Mouse (Mus musculus) naive thymus-derived CD4-positive, alpha-beta T cell, adult 5 months (primary cell): Measurements from ENCODE around the gene Tm9sf2. TPM values are rescaled to one million over a fixed set of nuclear protein-coding genes. Genes with fewer than 3 reads are reported as not detected.

Source experiments
- polyA plus RNA-seq: library from polyadenylated mRNA; unstranded; fragments of 100-300 nt; shearing (Covaris generic); gene quantifications from one replicate; pipeline ENCODE4 v1.2.1, GENCODE M21; 2017

Tm9sf2 gene
- polyA plus RNA-seq = 143 TPM

DNA sequence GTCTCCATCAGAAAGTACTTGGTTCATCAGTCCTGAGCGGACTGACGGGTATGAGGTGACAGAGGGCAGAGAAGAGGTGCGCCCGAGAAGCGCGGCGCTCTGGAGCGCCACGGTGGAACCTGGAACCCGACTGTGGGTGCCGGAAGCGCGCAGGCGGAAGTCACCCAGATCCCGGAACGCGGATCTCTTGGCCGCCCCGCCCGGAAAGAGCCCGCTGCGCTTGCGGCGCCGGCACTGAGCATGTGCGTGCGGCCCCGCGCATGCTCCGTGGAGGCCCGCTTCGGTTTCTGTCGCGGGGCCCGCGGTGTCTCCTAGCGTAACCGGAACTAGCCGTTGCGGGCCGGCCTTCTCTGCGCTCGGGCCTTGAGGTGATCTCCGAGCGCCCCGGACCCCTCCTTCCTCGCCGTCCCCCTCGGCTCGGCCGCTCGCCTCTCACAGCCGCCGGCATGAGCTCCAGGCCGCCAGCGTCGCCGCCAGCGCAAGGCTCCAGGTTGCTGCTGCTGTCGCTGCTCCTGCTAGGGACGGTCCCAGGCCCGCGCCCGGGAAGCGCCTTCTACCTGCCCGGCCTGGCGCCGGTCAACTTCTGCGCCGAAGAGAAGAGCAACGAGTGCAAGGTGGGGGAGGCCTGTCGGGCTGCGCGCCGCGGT is at the start of gene Tm9sf2:
Gene Tm9sf2, plus strand, starts transcription at position 217 of the 647 bp plus-strand sequence.

DNA sequence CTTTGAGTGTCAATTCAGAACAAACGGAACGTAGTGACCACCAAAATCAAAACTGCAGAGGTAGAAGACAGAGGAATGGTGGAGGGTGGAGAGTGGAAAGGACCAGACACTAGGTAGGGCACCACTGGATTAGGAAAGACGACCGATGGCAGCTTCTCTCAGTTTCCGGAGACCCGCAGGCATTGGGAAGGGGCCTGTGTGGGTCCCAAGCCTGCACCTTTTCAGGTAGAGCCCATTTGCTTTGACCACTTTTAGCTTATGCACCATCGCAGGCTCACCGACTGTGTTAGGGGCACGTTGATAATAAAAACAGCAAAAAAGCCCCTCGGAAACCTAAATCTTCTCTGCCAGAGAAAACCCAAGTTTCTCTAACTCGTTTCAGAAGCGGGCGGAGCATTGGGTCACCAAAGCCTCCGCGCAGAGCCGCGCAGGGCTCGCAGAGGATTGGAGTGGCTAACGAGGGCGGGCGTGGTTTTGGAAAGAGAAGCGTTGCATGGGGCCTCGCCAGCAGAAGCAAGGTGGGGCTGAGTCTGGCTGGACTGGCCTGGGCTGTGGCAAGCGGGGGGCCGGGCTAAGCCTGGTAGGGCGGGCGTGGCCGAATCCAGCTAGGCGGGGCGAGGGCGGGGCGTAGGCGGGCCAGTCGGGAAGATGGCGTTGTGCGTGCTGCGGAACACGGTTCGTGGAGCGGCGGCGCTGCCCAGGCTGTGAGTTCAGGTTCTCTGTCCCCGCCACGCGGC is 74.4 kb downstream of the Tm9sf2 start, which contains the start of gene Clybl:
Gene Clybl, plus strand, starts transcription at position 627 of the 737 bp plus-strand sequence.

Other genes starting within 250 kb of the Tm9sf2 start
- gene Ubac2, start 228.4 kb upstream of the Tm9sf2 start, polyA plus RNA-seq = 198 TPM
- gene Gpr18, start 191.3 kb upstream of the Tm9sf2 start, polyA plus RNA-seq = 268 TPM
- gene Gpr183, start 141.8 kb upstream of the Tm9sf2 start, polyA plus RNA-seq = 252 TPM
- 0.39 TPM for gene Timm8a2, start 72.4 kb upstream of the Tm9sf2 start, polyA plus RNA-seq
- 16.5 TPM for gene Clybl, start 74.7 kb downstream of the Tm9sf2 start, polyA plus RNA-seq